Mouse (Mus musculus) testis, adult 2 months (tissue): ENCODE results near the gene Tes.

Experiments
- CTCF ChIP-seq: fragments of 200-500 bp; IDR thresholded peaks from 2 replicates; pipeline ENCODE4 v1.5.1; 2012; ENCODE audit warnings: low read depth, mild to moderate bottlenecking, inconsistent platforms, low read length, moderate library complexity; ENCODE audit not compliant: control insufficient read depth, insufficient read depth, insufficient replicate concordance
- POLR2A ChIP-seq: fragments of 200-500 bp; IDR thresholded peaks from 2 replicates; pipeline ENCODE4 v1.6.1; 2012; ENCODE audit warnings: low read depth, mild to moderate bottlenecking, inconsistent platforms, low read length, moderate library complexity; ENCODE audit not compliant: control insufficient read depth

- no peak for TF ChIP-seq POLR2A
- TF ChIP-seq CTCF: no peak
Observed at GRCm38 (mm10) chr6:17151071-17151715, 86.2 kb downstream of the Tes start.
